Mouse (Mus musculus) thymus, postnatal 14 days (tissue): ENCODE measurements around the gene Pgp.
A peak's percentile ranks its signal among the peaks of the same experiment; 100 is the strongest.

Experiments
- DNase-seq: peaks from one replicate; pipeline ENCODE4 v3.0.0; 2021

Pgp gene

GRCm38 (mm10) chr17:24462932-24463331 is 7.3 kb upstream of the Pgp start:
- DNase-seq, result no peak

GRCm38 (mm10) chr17:24463374-24464133 is 6.6 kb upstream of the Pgp start:
- DNase-seq, result no peak

DNA sequence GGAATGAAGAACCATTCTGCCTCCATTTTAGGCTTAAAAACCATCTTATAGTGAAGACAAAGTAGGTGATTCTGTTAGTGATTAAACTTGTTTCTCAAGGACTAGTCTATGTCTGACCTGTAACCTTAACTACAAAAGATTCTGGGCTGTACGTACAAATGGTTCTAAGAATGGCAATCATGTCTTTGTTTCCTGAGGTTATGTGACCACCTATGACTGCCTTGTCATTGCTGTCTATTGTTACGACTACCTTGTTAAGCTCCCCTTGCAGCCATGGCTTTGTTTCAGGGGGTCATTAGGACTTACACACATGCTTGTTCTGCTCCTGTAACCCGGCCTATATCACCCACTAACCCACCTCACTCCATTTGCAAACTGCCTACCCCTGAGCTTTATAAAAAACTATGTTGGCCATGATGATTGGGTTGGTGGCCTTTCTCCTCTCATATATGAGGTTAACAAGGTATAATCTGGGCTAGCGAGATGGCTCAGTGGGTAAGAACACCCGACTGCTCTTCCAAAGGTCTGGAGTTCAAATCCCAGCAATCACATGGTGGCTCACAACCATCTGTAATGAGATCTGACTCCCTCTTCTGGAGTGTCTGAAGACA is 1.5 kb upstream of the Pgp start:
- no peak for DNase-seq

- no peak for DNase-seq
These were observed 769 bp upstream of the Pgp start for GRCm38 (mm10) chr17:24469336-24469909.

DNA sequence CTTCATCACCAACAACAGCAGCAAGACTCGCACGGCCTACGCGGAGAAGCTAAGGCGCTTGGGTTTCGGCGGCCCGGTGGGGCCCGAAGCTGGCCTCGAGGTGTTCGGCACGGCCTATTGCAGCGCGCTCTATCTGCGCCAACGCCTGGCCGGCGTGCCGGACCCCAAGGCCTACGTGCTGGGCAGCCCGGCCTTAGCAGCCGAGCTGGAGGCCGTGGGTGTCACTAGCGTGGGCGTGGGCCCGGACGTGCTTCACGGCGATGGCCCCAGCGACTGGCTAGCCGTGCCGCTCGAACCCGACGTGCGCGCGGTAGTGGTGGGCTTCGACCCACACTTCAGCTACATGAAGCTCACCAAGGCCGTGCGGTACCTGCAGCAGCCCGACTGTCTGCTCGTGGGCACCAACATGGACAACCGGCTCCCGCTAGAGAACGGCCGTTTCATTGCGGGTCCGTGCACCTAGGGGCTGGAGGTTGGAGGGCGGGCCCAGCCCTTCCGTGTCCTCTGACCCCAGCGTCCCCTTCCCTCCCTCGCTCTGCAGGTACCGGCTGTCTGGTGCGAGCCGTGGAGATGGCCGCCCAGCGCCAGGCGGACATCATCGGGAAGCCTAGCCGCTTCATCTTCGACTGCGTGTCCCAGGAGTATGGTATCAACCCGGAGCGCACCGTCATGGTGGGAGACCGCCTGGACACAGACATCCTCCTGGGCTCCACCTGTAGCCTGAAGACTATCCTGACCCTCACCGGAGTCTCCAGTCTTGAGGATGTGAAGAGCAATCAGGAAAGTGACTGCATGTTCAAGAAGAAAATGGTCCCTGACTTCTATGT is 722 bp downstream of the Pgp start:
- peak; percentile 45 for DNase-seq

- DNase-seq, result no peak
These were observed 2.3 kb downstream of the Pgp start for GRCm38 (mm10) chr17:24472512-24472911.

- no peak for DNase-seq
These were observed 3.6 kb downstream of the Pgp start, which contains the start of gene Bricd5 for GRCm38 (mm10) chr17:24473612-24474275. Bricd5 (plus strand) TSS chr17:24473884.

DNA sequence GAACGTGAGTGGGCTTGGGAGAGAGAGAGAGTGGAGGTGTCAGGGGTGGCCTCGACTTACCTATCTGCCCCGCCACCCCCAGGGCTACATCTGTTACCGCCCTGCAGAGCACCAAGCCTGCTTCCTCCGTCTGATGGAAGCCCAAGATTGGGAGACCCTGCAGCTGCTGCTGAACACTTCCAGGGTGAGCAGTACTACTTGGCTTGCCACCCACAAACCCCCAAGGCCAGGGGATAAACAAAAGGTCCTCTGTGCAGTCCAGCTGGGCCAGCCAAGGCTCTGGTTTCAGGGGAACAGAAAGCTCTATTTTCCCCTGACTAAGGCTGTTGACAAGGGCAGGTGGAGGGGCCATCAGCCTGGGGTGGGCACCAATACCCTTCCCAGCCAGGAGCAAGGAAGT is 4.4 kb downstream of the Pgp start:
- DNase-seq, result no peak

DNA sequence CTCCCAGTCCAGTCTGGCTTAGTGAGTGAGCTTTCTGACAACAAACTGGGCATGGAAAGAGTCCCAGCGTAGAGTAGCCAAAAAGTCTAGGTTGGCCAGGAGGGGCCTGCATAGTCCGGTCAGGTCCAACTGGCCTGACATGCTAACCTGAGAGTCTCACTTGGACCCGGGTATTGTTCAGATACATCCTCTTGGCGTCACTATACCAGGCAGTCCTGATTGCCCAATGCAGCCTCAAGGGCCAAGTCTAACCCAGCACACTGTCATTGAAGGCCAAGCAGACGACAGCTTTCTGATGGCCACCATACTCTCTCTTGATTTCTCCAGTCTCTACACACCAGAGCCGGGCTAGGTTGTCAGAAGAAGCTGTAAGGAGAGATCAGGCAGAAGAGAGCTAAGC is 5.4 kb downstream of the Pgp start:
- DNase-seq, result no peak

DNA sequence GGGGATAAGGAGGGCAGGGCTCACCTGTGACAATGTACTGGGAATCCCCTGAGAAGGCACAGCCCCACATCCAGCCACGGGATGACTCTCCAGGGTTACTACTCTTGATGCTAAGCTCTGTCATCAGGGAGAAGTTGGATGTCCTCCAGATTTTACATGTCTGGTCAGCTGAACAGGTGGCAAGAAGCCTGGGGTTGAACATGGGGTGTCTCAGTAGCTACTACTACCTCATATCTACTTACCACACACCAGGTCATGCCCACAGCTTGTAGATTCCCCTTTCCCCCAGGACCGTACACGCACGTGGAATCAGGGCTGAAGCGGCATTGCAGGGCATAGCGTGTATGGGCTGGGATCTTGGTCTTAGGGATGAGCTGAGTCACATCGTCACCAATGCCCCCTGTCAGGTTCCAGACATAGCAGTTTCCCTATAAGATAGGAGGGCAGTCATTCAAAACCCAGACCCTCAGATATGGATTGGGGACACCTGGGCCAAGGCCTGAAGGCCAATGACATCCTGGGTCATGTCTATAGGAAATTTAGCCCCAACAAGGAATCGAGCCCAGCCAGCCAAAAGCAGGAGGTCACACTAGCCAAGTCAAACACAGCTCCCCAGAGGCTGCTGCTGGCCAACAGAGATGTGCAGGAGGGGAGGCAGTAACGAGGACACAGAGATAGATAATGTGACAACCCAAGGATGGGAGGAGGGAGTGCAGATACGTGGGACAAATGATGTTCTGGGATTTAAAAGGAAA is 6.0 kb downstream of the Pgp start:
- DNase-seq, result no peak

DNA sequence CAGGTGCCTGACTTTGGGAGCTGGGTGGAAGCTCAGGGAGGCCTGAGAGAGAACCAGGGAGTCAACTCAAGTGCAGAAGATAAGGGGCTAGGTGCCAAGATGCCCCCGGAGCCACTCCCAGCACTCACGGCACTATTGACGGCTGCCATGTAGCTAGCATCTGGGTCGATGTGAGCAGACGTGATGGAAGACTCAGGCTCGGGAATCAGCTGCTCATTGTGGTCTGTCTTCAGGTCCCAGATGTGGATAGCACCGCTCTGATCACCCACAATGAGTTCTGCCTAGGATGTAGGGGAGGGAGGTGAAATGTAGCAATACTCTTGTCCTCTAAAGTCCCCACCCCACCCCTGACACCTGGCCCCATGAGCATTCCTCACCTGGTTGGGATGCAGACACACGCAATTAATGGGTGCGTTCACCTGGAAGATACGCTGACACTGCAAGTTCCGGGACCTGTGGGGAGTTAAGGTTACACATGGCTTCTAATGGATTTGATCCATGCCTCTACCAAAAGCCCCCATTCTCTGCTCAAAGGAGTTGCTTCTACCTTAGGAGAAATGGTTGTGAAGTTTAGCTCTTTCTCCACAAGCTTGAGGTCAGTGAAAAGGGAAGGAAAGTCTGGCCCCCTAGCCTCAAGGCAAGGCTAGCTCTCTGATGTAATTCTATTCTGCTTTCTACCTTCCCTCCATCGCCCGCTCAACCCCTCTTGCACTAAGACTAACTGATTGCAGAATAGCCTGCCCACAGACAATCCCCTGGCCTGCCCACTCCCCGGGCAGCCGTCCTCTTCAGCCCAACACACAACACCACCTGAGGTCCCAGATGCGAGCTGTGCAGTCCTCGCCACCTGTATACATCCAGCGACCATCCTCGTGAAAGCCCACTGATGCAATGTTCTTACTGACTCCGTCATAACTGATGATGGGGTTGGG is 7.1 kb downstream of the Pgp start:
- DNase-seq, result no peak

- DNase-seq, result no peak
These were observed 7.9 kb downstream of the Pgp start for GRCm38 (mm10) chr17:24477985-24478600.

DNA sequence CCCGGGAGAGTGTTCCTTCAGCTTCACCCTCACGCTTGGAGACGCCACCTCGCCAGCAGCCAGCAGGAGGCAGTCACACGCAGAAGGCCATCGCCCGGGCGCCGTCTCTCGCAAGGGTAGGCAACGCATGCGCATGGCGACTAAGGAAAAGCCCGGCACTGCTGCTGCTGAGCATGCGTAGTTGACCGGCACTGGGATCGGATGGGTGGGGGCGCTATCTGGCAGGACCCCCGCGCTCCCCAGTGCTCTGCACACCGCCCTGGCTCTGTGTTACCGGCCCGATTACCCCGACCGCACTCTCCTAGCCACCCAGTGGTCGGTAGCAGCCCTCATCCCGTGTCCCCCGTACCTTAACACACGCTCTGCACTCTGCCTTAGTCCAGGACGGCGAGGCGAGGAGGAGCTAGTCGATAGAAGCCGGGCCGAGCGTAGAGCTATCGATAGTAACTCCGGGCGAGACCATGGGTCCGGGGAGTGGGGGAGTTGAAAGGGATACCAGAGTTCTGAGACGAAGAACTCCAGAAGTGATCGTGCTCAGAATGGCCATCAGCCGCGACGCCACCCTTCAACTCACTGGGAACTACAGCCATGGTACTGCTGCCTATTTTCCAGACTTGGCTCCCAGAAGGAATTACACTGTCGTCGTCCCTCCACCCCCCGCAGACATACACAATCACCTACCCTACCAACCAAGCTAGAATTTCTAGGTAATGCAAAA is 8.6 kb downstream of the Pgp start, which contains the start of gene Mlst8:
Gene Mlst8, minus strand, starts transcription at position 416 of the 718 bp plus-strand sequence.
- peak; percentile 98 for DNase-seq

DNA sequence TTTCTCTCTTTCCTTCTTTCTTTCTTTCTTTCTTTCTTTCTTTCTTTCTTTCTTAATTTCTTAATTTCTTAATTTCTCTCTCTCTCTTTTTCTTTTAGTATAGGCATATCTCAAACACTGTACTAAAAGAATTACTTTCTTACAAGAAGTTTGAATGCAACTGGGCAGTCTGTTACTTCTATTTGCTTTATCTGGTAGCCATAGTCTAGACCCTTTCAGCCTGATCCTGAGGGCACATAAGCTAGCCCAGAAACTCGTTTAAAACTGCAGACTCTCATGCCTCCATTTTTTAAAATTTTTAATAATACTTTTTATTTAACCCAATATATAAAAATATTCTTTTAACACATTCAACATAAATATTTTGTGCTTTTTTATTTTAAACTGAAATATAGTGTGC is 9.2 kb downstream of the Pgp start:
- DNase-seq, result no peak

GRCm38 (mm10) chr17:24480201-24480826 is 10.1 kb downstream of the Pgp start:
- DNase-seq, result no peak

DNA sequence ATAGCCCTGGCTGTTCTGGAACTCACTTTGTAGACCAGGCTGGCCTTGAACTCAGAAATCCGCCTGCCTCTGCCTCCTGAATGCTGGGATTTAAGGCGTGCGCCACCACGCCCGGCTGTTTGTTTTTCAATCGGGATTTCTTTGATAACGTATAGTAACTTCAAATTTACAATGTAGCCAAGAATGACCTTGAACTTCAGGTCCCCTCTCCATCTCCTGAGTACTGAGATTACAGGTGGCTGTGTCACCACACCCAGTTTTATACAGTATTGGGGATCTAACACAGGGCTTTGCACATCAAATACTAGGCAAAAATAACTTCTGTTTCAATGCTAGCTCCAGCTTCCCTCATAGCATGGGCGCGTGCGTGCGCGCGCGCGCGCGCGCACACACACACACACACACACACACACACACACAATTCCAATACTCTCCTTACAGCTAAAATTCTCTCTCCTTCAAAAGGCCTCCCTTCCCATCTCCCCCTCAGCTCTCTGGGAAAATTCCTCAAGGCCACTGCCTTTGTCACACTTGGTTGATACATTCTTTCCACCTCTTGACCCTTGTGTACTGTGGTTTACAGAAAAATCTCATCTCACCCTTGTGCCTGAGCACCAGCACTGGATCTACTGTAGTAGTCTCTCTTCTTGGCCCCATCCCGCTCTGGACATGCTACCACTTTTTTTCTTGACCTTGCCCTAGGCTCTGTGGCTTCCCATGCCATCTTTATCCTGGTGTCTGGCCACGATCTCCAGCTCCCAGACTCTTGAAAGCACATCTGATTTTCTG is 11.0 kb downstream of the Pgp start:
- no peak for DNase-seq

GRCm38 (mm10) chr17:24483495-24483894 is 13.3 kb downstream of the Pgp start:
- DNase-seq, result no peak
